8 mouse cellular contexts compared by ENCODE assay signal in genomic region chrX:101849901-101850551, GRCm38 (mm10). TPM values are rescaled to one million over a fixed set of nuclear protein-coding genes. Genes with fewer than 3 reads are reported as not detected.
DNase-seq lines count a peak whose midpoint lies in the region; ATAC-seq lines count a peak whose summit lies in the region.

No protein-coding gene starts in this region.

- H3K4me3 ChIP-seq in midbrain, embryonic 15.5 days = peak overlapping the region; percentile 50

- H3K9me3 ChIP-seq in midbrain, embryonic 15.5 days = no peaks in the 10 kb centered on the region

- 18% methylated on average over 58 of the region's 59 CpGs for WGBS in midbrain, embryonic 15.5 days

- ATAC-seq in midbrain, embryonic 15.5 days (replicated peaks) = peak; percentile 63

- peaks cover 66% of the 10 kb centered on the region for H3K27me3 ChIP-seq in midbrain, embryonic 15.5 days (replicated peaks)

- no peak overlapping the region for H3K27ac ChIP-seq in midbrain, embryonic 15.5 days

- DNase-seq in ovary, postnatal 14 days (ENCODE audit: low spot score) = peak; percentile 11
- DNase-seq in ovary, postnatal 10 days (ENCODE audit: low spot score) = no peak
- DNase-seq in cerebellum, adult 18-20 months = peak; percentile 47 to 56
- DNase-seq in forelimb bud, embryonic 11.5 days (ENCODE audit: low read depth, low spot score) = peak; percentile 25
- DNase-seq in kidney, postnatal 14 days = peak; percentile 8
- no peak for DNase-seq in layer of hippocampus, adult 8-10 months (ENCODE audit: low spot score in 2 of 2)
- DNase-seq in spleen, postnatal 36 days (ENCODE audit: low spot score in 2 of 2) = no peak

- peak overlapping the region; percentile 44 for H3K9ac ChIP-seq in midbrain, embryonic 15.5 days

- H3K4me1 ChIP-seq in midbrain, embryonic 15.5 days = peaks cover 8% of the 10 kb centered on the region; the same call in 1 of the 2 replicates

- peak overlapping the region; percentile 77 for H3K4me2 ChIP-seq in midbrain, embryonic 15.5 days

- H3K36me3 ChIP-seq in midbrain, embryonic 15.5 days (replicated peaks) = no peaks in the 10 kb centered on the region

RNA-seq across cellular contexts. Expression of gene Nhsl2, which starts 0.8 kb away (rescaled TPM):
- polyA plus RNA-seq in midbrain, embryonic 15.5 days (2015; fragmentation: Nextera tagmentation; extraction: Ambion mirVana) = 7.0 and 7.6 TPM in 2 replicates
- 10 to 100 TPM; 37.4 to 52.7 (median 48.8) TPM for total RNA-seq in layer of hippocampus, adult 8-10 months (2022)

RNA-seq across cellular contexts. Expression of gene 8030474K03Rik, which starts 55.6 kb away (rescaled TPM):
- not detected in 2 replicates for polyA plus RNA-seq in midbrain, embryonic 15.5 days (2015; fragmentation: Nextera tagmentation; extraction: Ambion mirVana)
- total RNA-seq in layer of hippocampus, adult 8-10 months (2022) = not detected

RNA-seq across cellular contexts. Expression of gene Gm4779, which starts 55.8 kb away (rescaled TPM):
- polyA plus RNA-seq in midbrain, embryonic 15.5 days (2015; fragmentation: Nextera tagmentation; extraction: Ambion mirVana) = 0.08 and 0.10 TPM in 2 replicates
- total RNA-seq in layer of hippocampus, adult 8-10 months (2022) = under 1 TPM in 3 of 4 experiments, not detected in 1; 0.27 to 0.99 (median 0.74) TPM

Comparison
In these comparisons a context has a peak if more than half of its experiments do, and no peak if none do; other contexts are left out.
1. DNase-seq: peak in ovary, postnatal 14 days (single experiment), cerebellum, adult 18-20 months (2 of 2), forelimb bud, embryonic 11.5 days (single experiment) and kidney, postnatal 14 days (single experiment); none in ovary, postnatal 10 days (single experiment), layer of hippocampus, adult 8-10 months (0 of 2) and spleen, postnatal 36 days (0 of 2).